In the genomic region with DNA sequence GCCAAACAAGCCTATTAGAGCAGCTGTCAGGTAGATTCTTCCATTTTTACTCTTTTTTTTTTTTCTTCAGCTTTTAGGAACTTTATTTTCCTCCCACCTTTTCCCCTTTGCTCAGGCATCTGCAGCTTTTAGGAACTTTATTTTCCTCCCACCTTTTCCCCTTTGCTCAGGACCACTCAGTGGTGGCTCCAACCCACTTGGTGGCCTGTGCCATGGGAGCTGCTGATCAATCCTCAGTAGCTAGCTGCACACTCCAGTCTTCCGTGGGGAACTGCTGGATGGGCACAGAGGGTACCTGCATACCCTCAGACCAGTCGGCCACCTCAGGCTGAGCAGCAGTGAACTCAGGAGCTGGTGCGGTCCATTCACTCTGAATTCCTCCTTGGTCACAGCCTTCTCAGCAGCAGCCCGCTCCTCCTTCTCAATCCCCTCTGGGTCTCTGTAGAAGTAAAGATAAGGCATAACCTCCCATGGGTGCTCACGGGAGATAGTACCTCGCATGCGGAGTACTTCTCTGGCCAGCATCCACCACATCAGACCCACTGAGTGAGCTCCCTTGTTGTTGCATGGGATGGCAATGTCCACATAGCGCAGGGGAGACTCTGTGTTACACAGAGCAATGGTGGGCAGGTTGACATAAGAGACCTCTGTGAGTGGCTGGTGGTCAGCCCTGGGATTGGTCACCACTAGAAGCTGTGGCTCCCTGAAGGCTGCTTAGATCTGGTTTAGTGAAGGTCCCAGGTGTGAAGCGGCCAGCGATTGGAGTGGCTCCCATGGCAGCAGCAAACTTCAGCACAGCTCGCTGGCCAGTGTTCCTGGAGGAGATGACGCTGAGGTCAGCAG, we compare ENCODE assay signal across 1 mouse cellular context. TPM values are rescaled to one million over a fixed set of nuclear protein-coding genes. Genes with fewer than 3 reads are reported as not detected.
"Had no signal": no experiment of that assay in that cellular context is flagged by ENCODE, and none has a peak within 500 bp of the region (broad histone marks: within the 10 kb centered on the region; RNA-seq: fewer than 3 reads in every experiment).

No protein-coding gene starts in this region.

RNA-seq across cellular contexts. Expression of a gene that starts 17.0 kb away (rescaled TPM):
- polyA plus RNA-seq: myocyte had no signal
